Comparison of ENCODE assay signal across 8 mouse cellular contexts in the genomic region with DNA sequence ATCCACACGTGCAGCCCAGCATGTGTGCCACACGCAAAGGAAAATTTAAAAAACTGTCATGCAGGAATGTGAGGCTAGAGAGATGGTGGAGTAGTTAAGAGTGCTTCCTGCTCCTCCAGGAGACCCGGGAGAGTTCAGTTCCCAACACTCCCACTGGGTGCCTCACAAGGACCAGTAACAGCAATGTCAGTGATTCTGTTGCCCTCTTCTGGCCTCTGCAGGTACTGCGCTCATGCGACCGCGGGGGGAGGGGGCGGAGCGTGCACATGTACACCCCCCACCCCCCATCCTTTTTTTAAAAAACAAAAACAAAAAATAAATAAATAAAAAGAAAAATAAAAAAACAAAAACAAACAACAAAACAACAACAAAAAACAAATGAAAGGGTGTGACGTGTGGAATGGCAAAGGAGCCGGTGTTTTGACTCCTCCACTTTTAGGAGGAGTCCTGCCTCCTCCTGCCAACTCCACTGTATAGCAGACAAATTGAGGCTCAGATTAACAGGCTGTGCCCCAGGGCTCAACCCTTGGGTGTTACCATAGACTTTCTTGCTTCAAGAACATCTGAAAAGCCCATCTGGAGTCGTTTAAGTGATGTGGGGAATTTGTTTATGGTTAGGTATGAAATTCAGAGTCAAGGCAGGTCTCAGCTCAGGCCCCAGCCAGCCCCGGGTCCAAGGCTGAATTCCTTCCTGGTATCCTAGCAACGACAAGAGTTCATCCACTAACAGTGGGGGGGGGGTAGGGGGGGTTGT. TPM values are rescaled to one million over a fixed set of nuclear protein-coding genes. Genes with fewer than 3 reads are reported as not detected.
A peak's percentile ranks its signal among the peaks of the same experiment; 100 is the strongest.
DNase-seq lines count a peak whose midpoint lies in the region; ATAC-seq and TF ChIP-seq lines count a peak whose summit lies in the region.
"Had no signal": no experiment of that assay in that cellular context is flagged by ENCODE, and none has a peak within 500 bp of the region (broad histone marks: within the 10 kb centered on the region; RNA-seq: fewer than 3 reads in every experiment).

No protein-coding gene starts in this region.

- H3K27me3 ChIP-seq in Patski: peaks cover 12% of the 10 kb centered on the region

- intact Hi-C loops in gastrocnemius, postnatal 36 days (cut with DNase I): no loop called here

- POLR2A ChIA-PET in Patski (lab: Charles Lee): no interaction called here

- peak; percentile 91 for TF ChIP-seq CTCF in Patski (IDR thresholded peaks at IDR 0.05)

- in situ Hi-C loops in Patski (cut with MboI; ENCODE audit: low pct_unique_long_range_greater_than_20kb): no loop called here

- CTCF ChIA-PET in Patski (lab: Charles Lee): interaction anchor here (0.6 kb wide), 1 partner anchor 147 kb away, joined by 3 read pairs; no protein-coding TSS in a partner anchor

- peak; percentile 67 for ATAC-seq in CD4-positive, CD25-positive, alpha-beta regulatory T cell, adult 4 months
- ATAC-seq in Patski: peak; percentile 41

- DNase-seq in Patski (ENCODE audit: low read depth, low spot score): peak; percentile 7
- peak; percentile 70 to 80 for DNase-seq in cerebellum, postnatal 4 days (ENCODE audit: low spot score in 2 of 2)
- peak; percentile 50 to 56 for DNase-seq in gastrocnemius, postnatal 36 days
- peak; percentile 62 for DNase-seq in layer of hippocampus, adult 9-11 months
- peak; percentile 89 for DNase-seq in lung, postnatal 36 days
- DNase-seq in spleen, adult 12 weeks (ENCODE audit: low spot score): peak; percentile 39

RNA-seq across cellular contexts. Expression of a gene that starts 4.0 kb away (rescaled TPM):
- not detected for polyA plus RNA-seq in CD4-positive, CD25-positive, alpha-beta regulatory T cell, adult 4 months (2017; shearing (Covaris generic))
- polyA plus RNA-seq in Patski (2021): not detected
- total RNA-seq in gastrocnemius, postnatal 36 days (2021): not detected
- polyA plus RNA-seq: myocyte had no signal

RNA-seq across cellular contexts. Expression of a gene that starts 7.3 kb away (rescaled TPM):
- polyA plus RNA-seq in CD4-positive, CD25-positive, alpha-beta regulatory T cell, adult 4 months (2017; shearing (Covaris generic)): not detected
- not detected for polyA plus RNA-seq in Patski (2021)
- not detected for total RNA-seq in gastrocnemius, postnatal 36 days (2021)
- polyA plus RNA-seq: myocyte had no signal

RNA-seq across cellular contexts. Expression of a gene that starts 22.2 kb away (rescaled TPM):
- 1 to 10 TPM; 1.1 to 1.3 TPM for polyA plus RNA-seq in CD4-positive, CD25-positive, alpha-beta regulatory T cell, adult 4 months (2017; shearing (Covaris generic))
- polyA plus RNA-seq in Patski (2021): 0.09 TPM
- not detected for total RNA-seq in gastrocnemius, postnatal 36 days (2021)

RNA-seq across cellular contexts. Expression of a gene that starts 22.6 kb away (rescaled TPM):
- not detected for polyA plus RNA-seq in CD4-positive, CD25-positive, alpha-beta regulatory T cell, adult 4 months (2017; shearing (Covaris generic))
- not detected for polyA plus RNA-seq in Patski (2021)
- total RNA-seq in gastrocnemius, postnatal 36 days (2021): not detected
- polyA plus RNA-seq: myocyte had no signal

RNA-seq across cellular contexts. Expression of a gene that starts 35.9 kb away (rescaled TPM):
- 10 to 100 TPM; 17.4 to 17.8 TPM for polyA plus RNA-seq in CD4-positive, CD25-positive, alpha-beta regulatory T cell, adult 4 months (2017; shearing (Covaris generic))
- polyA plus RNA-seq in Patski (2021): 9.2 TPM
- 100 to 1,000 TPM; 107 to 115 TPM for total RNA-seq in gastrocnemius, postnatal 36 days (2021)

Comparison
In these comparisons a context has a peak if more than half of its experiments do, and no peak if none do; other contexts are left out.
1. Peak in every context shown above with its lines: DNase-seq and ATAC-seq.
2. DNase-seq: peak in every context shown above with its lines; median percentile 89 in lung, postnatal 36 days; 75 in cerebellum, postnatal 4 days; 62 in layer of hippocampus, adult 9-11 months; 53 in gastrocnemius, postnatal 36 days; 39 in spleen, adult 12 weeks; 7 in Patski.